Comparison of ENCODE assay signal across 15 mouse cellular contexts in the genomic region with DNA sequence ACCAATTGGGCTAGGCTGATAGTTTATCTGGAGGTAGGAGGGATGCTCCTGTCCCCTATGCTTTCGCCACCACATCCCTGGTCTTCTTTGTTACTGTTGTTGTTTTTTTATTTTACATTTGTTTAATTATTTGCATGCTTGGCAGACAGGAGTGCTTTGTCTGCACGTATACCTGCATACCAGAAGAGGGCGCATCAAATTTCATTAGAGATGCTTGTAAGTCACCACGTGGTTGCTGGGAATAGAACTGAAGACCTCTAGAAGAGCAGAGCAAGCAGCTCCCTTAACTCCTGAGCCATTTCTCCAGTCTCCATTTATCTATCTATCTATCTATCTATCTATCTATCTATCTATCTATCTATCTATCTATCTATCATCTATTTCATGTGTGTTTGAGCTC.
DNase-seq lines count a peak whose midpoint lies in the region; ATAC-seq and TF ChIP-seq lines count a peak whose summit lies in the region.
"Had no signal": no experiment of that assay in that cellular context is flagged by ENCODE, and none has a peak within 500 bp of the region (broad histone marks: within the 10 kb centered on the region; RNA-seq: fewer than 3 reads in every experiment).

No protein-coding gene starts in this region.

- no peaks in the 10 kb centered on the region for H3K9me3 ChIP-seq in embryonic facial prominence, embryonic 14.5 days (ENCODE audit: control insufficient read depth, low read length)
- no peaks in the 10 kb centered on the region for H3K9me3 ChIP-seq in embryonic facial prominence, embryonic 10.5 days
- no peaks in the 10 kb centered on the region for H3K9me3 ChIP-seq in forebrain, embryonic 13.5 days (replicated peaks)
- H3K9me3 ChIP-seq: heart, embryonic 13.5 days; hindbrain, embryonic 12.5 days; limb, embryonic 12.5 days; neural tube, embryonic 13.5 days had no signal

- 48% methylated on average over 4 of the region's 4 CpGs for WGBS in embryonic facial prominence, embryonic 14.5 days
- WGBS in embryonic facial prominence, embryonic 10.5 days, result 56% methylated on average over 4 of the region's 4 CpGs
- 61% methylated on average over 4 of the region's 4 CpGs for WGBS in forebrain, embryonic 13.5 days

- peak; percentile 63 for TF ChIP-seq CTCF in layer of hippocampus, adult 2 months (conservative IDR thresholded peaks at IDR 0.05)

- ATAC-seq in embryonic facial prominence, embryonic 14.5 days (ENCODE audit: low read depth), result no peak
- peak; percentile 58 for ATAC-seq in common myeloid progenitor, adult 5-6 weeks (replicated peaks; ENCODE audit: low read depth, poor library complexity, severe bottlenecking)
- ATAC-seq in forebrain, embryonic 13.5 days, result no peak

- H3K27ac ChIP-seq in embryonic facial prominence, embryonic 14.5 days (replicated peaks; ENCODE audit: low read depth, low read length), result no peak overlapping the region
- no peak overlapping the region for H3K27ac ChIP-seq in embryonic facial prominence, embryonic 10.5 days (replicated peaks)
- H3K27ac ChIP-seq in layer of hippocampus, adult 2 months, result no peak overlapping the region
- no peak overlapping the region for H3K27ac ChIP-seq in forebrain, embryonic 13.5 days
- H3K27ac ChIP-seq: heart, embryonic 13.5 days; hindbrain, embryonic 12.5 days; limb, embryonic 12.5 days; neural tube, embryonic 13.5 days had no signal

- H3K4me3 ChIP-seq in embryonic facial prominence, embryonic 14.5 days (ENCODE audit: low read depth, low read length), result no peak overlapping the region
- no peak overlapping the region for H3K4me3 ChIP-seq in embryonic facial prominence, embryonic 10.5 days
- H3K4me3 ChIP-seq in layer of hippocampus, adult 2 months, result no peak overlapping the region
- H3K4me3 ChIP-seq in forebrain, embryonic 13.5 days, result no peak overlapping the region
- H3K4me3 ChIP-seq: heart, embryonic 13.5 days; hindbrain, embryonic 12.5 days; limb, embryonic 12.5 days; neural tube, embryonic 13.5 days had no signal

- H3K27me3 ChIP-seq in embryonic facial prominence, embryonic 14.5 days (replicated peaks; ENCODE audit: control insufficient read depth, insufficient read depth, low read length), result no peaks in the 10 kb centered on the region
- H3K27me3 ChIP-seq in embryonic facial prominence, embryonic 10.5 days (replicated peaks; ENCODE audit: low read depth, poor library complexity, severe bottlenecking), result no peaks in the 10 kb centered on the region
- no peaks in the 10 kb centered on the region for H3K27me3 ChIP-seq in forebrain, embryonic 13.5 days
- H3K27me3 ChIP-seq: heart, embryonic 13.5 days; hindbrain, embryonic 12.5 days; limb, embryonic 12.5 days; neural tube, embryonic 13.5 days had no signal

- H3K9ac ChIP-seq in embryonic facial prominence, embryonic 14.5 days (ENCODE audit: low read depth, low read length), result no peak overlapping the region
- no peak overlapping the region for H3K9ac ChIP-seq in forebrain, embryonic 13.5 days
- H3K9ac ChIP-seq: heart, embryonic 13.5 days; hindbrain, embryonic 12.5 days; limb, embryonic 12.5 days; neural tube, embryonic 13.5 days had no signal

- DNase-seq in embryonic facial prominence, embryonic 14.5 days (ENCODE audit: low spot score), result peak; percentile 31
- DNase-seq in embryonic facial prominence, embryonic 10.5 days (ENCODE audit: low spot score), result no peak
- DNase-seq in layer of hippocampus, adult 2 months (ENCODE audit: low spot score in 2 of 2), result no peak
- DNase-seq in layer of hippocampus, adult 8-10 months (ENCODE audit: low spot score in 2 of 2), result no peak
- DNase-seq in A20 (ENCODE audit: low read depth, low spot score), result peak; percentile 37
- no peak for DNase-seq in layer of hippocampus, postnatal 10 days (ENCODE audit: low spot score in 2 of 2)
- DNase-seq: adrenal gland, postnatal 36 days; midbrain, embryonic 14.5 days; right cerebral cortex, adult 18-20 months had no signal

- H3K36me3 ChIP-seq in embryonic facial prominence, embryonic 14.5 days (ENCODE audit: control insufficient read depth, insufficient read depth, low read length), result peaks cover 4% of the 10 kb centered on the region
- peaks cover 37% of the 10 kb centered on the region for H3K36me3 ChIP-seq in embryonic facial prominence, embryonic 10.5 days (replicated peaks)
- no peaks in the 10 kb centered on the region for H3K36me3 ChIP-seq in forebrain, embryonic 13.5 days (ENCODE audit: poor library complexity, severe bottlenecking)
- H3K36me3 ChIP-seq: neural tube, embryonic 13.5 days had no signal

- H3K4me2 ChIP-seq in embryonic facial prominence, embryonic 14.5 days (ENCODE audit: low read depth, low read length), result no peak overlapping the region
- no peak overlapping the region for H3K4me2 ChIP-seq in forebrain, embryonic 13.5 days
- H3K4me2 ChIP-seq: heart, embryonic 13.5 days; hindbrain, embryonic 12.5 days; limb, embryonic 12.5 days; neural tube, embryonic 13.5 days had no signal

- H3K4me1 ChIP-seq in embryonic facial prominence, embryonic 14.5 days (ENCODE audit: control insufficient read depth, insufficient read depth, low read length), result no peaks in the 10 kb centered on the region; the same call in 1 of the 2 replicates
- peaks cover 3% of the 10 kb centered on the region; the same call in 1 of the 2 replicates for H3K4me1 ChIP-seq in embryonic facial prominence, embryonic 10.5 days
- H3K4me1 ChIP-seq in forebrain, embryonic 13.5 days, result peaks cover 3% of the 10 kb centered on the region; the same call in 1 of the 2 replicates
- H3K4me1 ChIP-seq: hindbrain, embryonic 12.5 days; neural tube, embryonic 13.5 days had no signal

Comparison
In these comparisons a context has a peak if more than half of its experiments do, and no peak if none do; other contexts are left out.
1. DNase-seq: peak in embryonic facial prominence, embryonic 14.5 days (single experiment) and A20 (single experiment); none in embryonic facial prominence, embryonic 10.5 days (single experiment), layer of hippocampus, adult 2 months (0 of 2), layer of hippocampus, adult 8-10 months (0 of 2) and layer of hippocampus, postnatal 10 days (0 of 2).